Mouse (Mus musculus): ENCODE results near the gene Crtc1. TPM values are rescaled to one million over a fixed set of nuclear protein-coding genes. Genes with fewer than 3 reads are reported as not detected.

The Crtc1 gene
- polyA plus RNA-seq, 1 experiment = 7.7 TPM

GRCm38 (mm10) chr8:70351035-70351999, 88.1 kb downstream of the Crtc1 start:
- Histone ChIP-seq H3K9me3 (replicated peaks; ENCODE audit: control insufficient read depth, insufficient read depth, low read length, poor library complexity, severe bottlenecking) (no peaks in the 10 kb centered on the region), H3K4me1 (ENCODE audit: control insufficient read depth, insufficient read depth, low read length) (peaks cover 10% of the 10 kb centered on the region), H3K36me3 (ENCODE audit: control insufficient read depth, insufficient read depth, low read length, poor library complexity, severe bottlenecking) (peaks cover 17% of the 10 kb centered on the region), H3K27ac (ENCODE audit: insufficient read depth, low read length) (no peak overlapping the region), H3K4me3 (ENCODE audit: low read depth, low read length) (peak overlapping the region; percentile 91), H3K27me3 (ENCODE audit: control insufficient read depth, insufficient read depth, low read length, poor library complexity, severe bottlenecking) (no peaks in the 10 kb centered on the region), H3K9ac (ENCODE audit: low read depth, poor library complexity, severe bottlenecking) (peak overlapping the region; percentile 99)
- TF ChIP-seq EP300 (IDR thresholded peaks at IDR 0.05; ENCODE audit: insufficient read depth, low read depth, low read length) = no peak
- TF ChIP-seq POLR2A (IDR thresholded peaks at IDR 0.05; ENCODE audit: insufficient read depth, low read length) = no peak
- TF ChIP-seq CTCF (IDR thresholded peaks at IDR 0.05; ENCODE audit: low read depth, low read length) = no peak

- no peak for TF ChIP-seq POLR2A (IDR thresholded peaks at IDR 0.05; ENCODE audit: insufficient read depth, low read length)
- TF ChIP-seq CTCF (IDR thresholded peaks at IDR 0.05; ENCODE audit: low read depth, low read length) = no peak
- no peak for TF ChIP-seq EP300 (IDR thresholded peaks at IDR 0.05; ENCODE audit: insufficient read depth, low read depth, low read length)
- Histone ChIP-seq H3K27me3 (ENCODE audit: control insufficient read depth, insufficient read depth, low read length, poor library complexity, severe bottlenecking) (no peaks in the 10 kb centered on the region), H3K36me3 (ENCODE audit: control insufficient read depth, insufficient read depth, low read length, poor library complexity, severe bottlenecking) (peaks cover 27% of the 10 kb centered on the region), H3K27ac (ENCODE audit: insufficient read depth, low read length) (no peak overlapping the region), H3K4me3 (ENCODE audit: low read depth, low read length) (no peak overlapping the region), H3K4me1 (ENCODE audit: control insufficient read depth, insufficient read depth, low read length) (peaks cover 10% of the 10 kb centered on the region), H3K9me3 (replicated peaks; ENCODE audit: control insufficient read depth, insufficient read depth, low read length, poor library complexity, severe bottlenecking) (no peaks in the 10 kb centered on the region), H3K9ac (ENCODE audit: low read depth, poor library complexity, severe bottlenecking) (no peak overlapping the region)
Measured at GRCm38 (mm10) chr8:70347860-70348420, 91.4 kb downstream of the Crtc1 start.

GRCm38 (mm10) chr8:70347443-70347842, 91.9 kb downstream of the Crtc1 start:
- peaks cover 10% of the 10 kb centered on the region for H3K4me1 ChIP-seq (ENCODE audit: control insufficient read depth, insufficient read depth, low read length)
- TF ChIP-seq EP300 (IDR thresholded peaks at IDR 0.05; ENCODE audit: insufficient read depth, low read depth, low read length) (no peak), POLR2A (IDR thresholded peaks at IDR 0.05; ENCODE audit: insufficient read depth, low read length) (no peak), CTCF (IDR thresholded peaks at IDR 0.05; ENCODE audit: low read depth, low read length) (no peak)

GRCm38 (mm10) chr8:70344279-70344678, 95.1 kb downstream of the Crtc1 start:
- H3K4me1 ChIP-seq (ENCODE audit: control insufficient read depth, insufficient read depth, low read length) = peaks cover 6% of the 10 kb centered on the region
- H3K9ac ChIP-seq (ENCODE audit: low read depth, poor library complexity, severe bottlenecking) = no peak overlapping the region
- no peaks in the 10 kb centered on the region for H3K9me3 ChIP-seq (replicated peaks; ENCODE audit: control insufficient read depth, insufficient read depth, low read length, poor library complexity, severe bottlenecking)
- no peak overlapping the region for H3K27ac ChIP-seq (ENCODE audit: insufficient read depth, low read length)
- H3K27me3 ChIP-seq (ENCODE audit: control insufficient read depth, insufficient read depth, low read length, poor library complexity, severe bottlenecking) = no peaks in the 10 kb centered on the region
- H3K36me3 ChIP-seq (ENCODE audit: control insufficient read depth, insufficient read depth, low read length, poor library complexity, severe bottlenecking) = peaks cover 53% of the 10 kb centered on the region
- no peak overlapping the region for H3K4me3 ChIP-seq (ENCODE audit: low read depth, low read length)
- TF ChIP-seq POLR2A (IDR thresholded peaks at IDR 0.05; ENCODE audit: insufficient read depth, low read length) (no peak), CTCF (IDR thresholded peaks at IDR 0.05; ENCODE audit: low read depth, low read length) (no peak), EP300 (IDR thresholded peaks at IDR 0.05; ENCODE audit: insufficient read depth, low read depth, low read length) (no peak)

More at GRCm38 (mm10) chr8:70347443-70347842, 91.9 kb downstream of the Crtc1 start:
- no peak overlapping the region for H3K4me3 ChIP-seq (ENCODE audit: low read depth, low read length)
- H3K9ac ChIP-seq (ENCODE audit: low read depth, poor library complexity, severe bottlenecking) = no peak overlapping the region
- no peaks in the 10 kb centered on the region for H3K9me3 ChIP-seq (replicated peaks; ENCODE audit: control insufficient read depth, insufficient read depth, low read length, poor library complexity, severe bottlenecking)
- peaks cover 32% of the 10 kb centered on the region for H3K36me3 ChIP-seq (ENCODE audit: control insufficient read depth, insufficient read depth, low read length, poor library complexity, severe bottlenecking)
- H3K27me3 ChIP-seq (ENCODE audit: control insufficient read depth, insufficient read depth, low read length, poor library complexity, severe bottlenecking) = no peaks in the 10 kb centered on the region
- no peak overlapping the region for H3K27ac ChIP-seq (ENCODE audit: insufficient read depth, low read length)

GRCm38 (mm10) chr8:70343696-70344095, 95.7 kb downstream of the Crtc1 start:
- Histone ChIP-seq H3K4me3 (ENCODE audit: low read depth, low read length) (no peak overlapping the region), H3K9ac (ENCODE audit: low read depth, poor library complexity, severe bottlenecking) (no peak overlapping the region), H3K36me3 (ENCODE audit: control insufficient read depth, insufficient read depth, low read length, poor library complexity, severe bottlenecking) (peaks cover 54% of the 10 kb centered on the region), H3K4me1 (ENCODE audit: control insufficient read depth, insufficient read depth, low read length) (peaks cover 2% of the 10 kb centered on the region), H3K27me3 (ENCODE audit: control insufficient read depth, insufficient read depth, low read length, poor library complexity, severe bottlenecking) (no peaks in the 10 kb centered on the region), H3K9me3 (replicated peaks; ENCODE audit: control insufficient read depth, insufficient read depth, low read length, poor library complexity, severe bottlenecking) (no peaks in the 10 kb centered on the region), H3K27ac (ENCODE audit: insufficient read depth, low read length) (no peak overlapping the region)
- peak; percentile 56 for TF ChIP-seq CTCF (IDR thresholded peaks at IDR 0.05; ENCODE audit: low read depth, low read length)
- TF ChIP-seq POLR2A (IDR thresholded peaks at IDR 0.05; ENCODE audit: insufficient read depth, low read length) = no peak

GRCm38 (mm10) chr8:70343076-70343475, 96.3 kb downstream of the Crtc1 start:
- H3K4me1 ChIP-seq (ENCODE audit: control insufficient read depth, insufficient read depth, low read length) = no peaks in the 10 kb centered on the region
- peaks cover 60% of the 10 kb centered on the region for H3K36me3 ChIP-seq (ENCODE audit: control insufficient read depth, insufficient read depth, low read length, poor library complexity, severe bottlenecking)
- H3K9me3 ChIP-seq (replicated peaks; ENCODE audit: control insufficient read depth, insufficient read depth, low read length, poor library complexity, severe bottlenecking) = no peaks in the 10 kb centered on the region
- no peak overlapping the region for H3K27ac ChIP-seq (ENCODE audit: insufficient read depth, low read length)
- H3K4me3 ChIP-seq (ENCODE audit: low read depth, low read length) = no peak overlapping the region
- no peaks in the 10 kb centered on the region for H3K27me3 ChIP-seq (ENCODE audit: control insufficient read depth, insufficient read depth, low read length, poor library complexity, severe bottlenecking)
- no peak for TF ChIP-seq POLR2A (IDR thresholded peaks at IDR 0.05; ENCODE audit: insufficient read depth, low read length)
- no peak overlapping the region for H3K9ac ChIP-seq (ENCODE audit: low read depth, poor library complexity, severe bottlenecking)

Data from ES-Bruce4 (cell line).